Mouse (Mus musculus): ENCODE data around the gene Fabp3.
A peak's percentile ranks its signal among the peaks of the same experiment; 100 is the strongest.

Fabp3 gene

DNA sequence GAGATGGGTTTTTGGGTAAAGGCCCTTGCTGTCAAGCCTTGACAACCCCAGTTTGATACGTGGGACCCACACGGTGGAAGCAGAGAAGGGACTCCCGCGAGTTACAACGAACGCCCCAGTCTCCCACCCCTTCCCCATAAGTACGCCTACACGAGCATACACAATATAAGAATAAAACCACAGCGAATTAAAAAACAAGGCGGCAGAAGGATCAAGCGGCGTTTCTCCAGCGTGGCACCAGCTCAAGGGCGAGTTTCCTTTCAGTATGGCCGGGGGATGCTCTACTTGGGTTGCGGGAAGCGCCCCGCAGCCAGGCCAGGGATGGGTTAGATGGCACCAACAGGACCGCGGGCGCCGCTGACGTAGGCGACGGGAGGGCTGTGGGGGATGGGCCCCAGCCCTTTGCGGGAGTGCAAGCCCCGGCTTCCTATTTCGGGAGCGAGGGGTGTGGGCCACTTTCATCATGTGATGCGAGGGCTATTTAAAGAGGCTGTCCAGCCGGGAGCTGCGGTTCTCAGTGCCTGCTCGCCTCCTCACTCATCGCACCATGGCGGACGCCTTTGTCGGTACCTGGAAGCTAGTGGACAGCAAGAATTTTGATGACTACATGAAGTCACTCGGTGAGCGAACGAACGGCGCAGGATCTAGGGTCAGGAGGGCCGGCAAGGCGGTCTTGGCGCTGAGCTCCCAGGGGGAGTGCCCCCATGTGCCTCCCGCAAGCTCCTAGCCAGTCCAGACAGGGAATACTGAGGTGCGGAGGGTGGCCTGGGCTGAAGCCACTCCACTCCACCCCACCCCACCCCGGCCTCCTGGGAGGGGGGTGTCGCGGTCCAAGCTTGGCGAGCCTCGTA, at the start of gene Fabp3, which contains the start of gene Gm10570:
Gene Fabp3 (plus strand): TSS at position 365 of the 851 bp plus-strand sequence.
Gene Gm10570 (minus strand): TSS at position 444 of the 851 bp plus-strand sequence.
- no peak for DNase-seq (ENCODE audit: low spot score in 2 of 2)

DNA sequence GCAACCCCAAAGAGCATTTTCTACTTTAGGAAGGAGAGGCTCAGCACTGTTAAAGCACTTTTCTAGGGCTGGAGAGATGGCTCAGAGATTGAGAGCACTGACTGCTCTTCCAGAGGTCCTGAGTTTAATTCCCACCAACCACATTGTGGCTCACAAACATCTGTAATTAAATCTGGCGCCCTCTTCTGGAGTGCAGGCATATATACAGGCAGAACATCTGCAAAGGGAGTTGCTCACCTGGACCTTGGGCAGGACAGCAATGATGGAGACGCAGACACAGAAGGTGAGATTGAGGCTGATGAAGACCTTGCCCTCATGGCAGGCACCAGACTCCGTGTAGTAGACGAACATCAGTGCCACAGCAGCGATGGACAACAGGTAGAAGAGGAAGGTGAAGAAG, 48.0 kb upstream of the Fabp3 start:
- no peak for DNase-seq (ENCODE audit: low spot score in 2 of 2)

DNA sequence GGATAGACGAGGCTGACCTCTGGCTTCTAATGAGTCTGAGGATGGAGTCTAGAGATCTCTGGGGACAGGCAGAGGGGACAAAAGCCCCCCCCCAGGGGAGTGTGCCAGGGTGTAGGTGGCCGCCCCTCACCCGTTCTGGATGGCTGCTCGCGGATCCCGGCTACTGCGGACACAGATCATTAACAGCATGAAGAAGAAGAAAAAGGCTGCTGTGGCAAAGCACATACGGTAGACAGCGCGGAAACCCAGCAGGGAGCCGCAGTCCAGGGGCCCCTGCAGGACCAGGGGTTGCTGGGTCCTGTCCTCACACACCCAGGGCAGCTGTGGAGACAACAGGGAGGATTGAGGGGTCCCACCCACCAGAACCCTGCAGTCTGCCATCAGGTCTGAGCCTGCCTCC, 44.3 kb upstream of the Fabp3 start:
- no peak for DNase-seq (ENCODE audit: low spot score in 2 of 2)

DNA sequence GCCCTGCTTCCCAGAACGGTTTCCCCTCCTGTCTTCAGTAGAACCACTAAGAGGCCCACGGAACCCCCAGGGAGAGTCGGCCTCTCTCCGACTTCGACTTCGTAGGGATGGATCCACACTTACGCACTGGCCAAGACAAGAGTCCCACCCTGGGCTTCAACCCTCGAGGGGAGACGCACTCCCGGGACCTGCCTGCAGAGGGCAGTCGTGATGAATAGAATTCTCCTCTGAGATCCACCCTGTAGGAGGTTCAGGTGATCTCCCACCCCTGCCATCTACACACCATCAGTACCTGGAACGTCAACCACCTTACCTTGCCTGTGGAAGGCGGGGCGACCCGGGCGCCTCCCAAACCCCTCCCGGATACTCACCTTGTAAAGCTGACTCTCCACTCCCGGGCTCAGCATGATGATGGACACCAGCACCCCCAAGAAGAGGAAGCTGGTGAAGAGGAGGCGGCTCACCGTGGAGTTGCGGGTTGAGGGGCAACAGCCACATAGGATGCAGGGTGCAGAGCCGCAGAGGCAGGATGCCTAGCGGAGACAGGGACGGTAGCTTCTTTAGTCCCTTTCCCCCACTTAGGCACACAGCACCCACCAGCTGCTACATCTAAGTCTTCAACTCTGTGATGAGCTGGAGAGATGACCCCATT, 43.6 kb upstream of the Fabp3 start:
- DNase-seq (ENCODE audit: low spot score in 2 of 2) = peak in 1 of 2 experiments; percentile 58

DNA sequence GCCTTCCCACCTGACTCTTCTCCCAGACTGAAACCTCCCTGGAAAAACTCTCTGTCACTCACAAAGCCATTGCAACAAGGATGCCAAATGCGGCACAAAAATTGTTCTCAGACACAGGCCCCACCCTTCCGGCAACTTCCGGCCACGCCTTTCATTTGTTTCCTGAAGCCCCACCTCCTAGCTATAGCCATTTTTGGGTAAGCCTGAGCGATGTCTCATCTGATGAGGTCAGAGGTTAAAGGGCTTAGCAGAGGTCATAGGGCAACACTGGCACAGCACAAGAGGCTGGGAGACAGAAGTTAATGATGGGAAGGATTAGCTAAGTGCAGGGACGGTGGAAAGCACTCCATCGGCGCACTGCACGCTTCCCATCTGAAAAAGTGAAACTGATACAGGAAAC, 41.8 kb upstream of the Fabp3 start:
- DNase-seq (ENCODE audit: low spot score in 2 of 2) = no peak

DNA sequence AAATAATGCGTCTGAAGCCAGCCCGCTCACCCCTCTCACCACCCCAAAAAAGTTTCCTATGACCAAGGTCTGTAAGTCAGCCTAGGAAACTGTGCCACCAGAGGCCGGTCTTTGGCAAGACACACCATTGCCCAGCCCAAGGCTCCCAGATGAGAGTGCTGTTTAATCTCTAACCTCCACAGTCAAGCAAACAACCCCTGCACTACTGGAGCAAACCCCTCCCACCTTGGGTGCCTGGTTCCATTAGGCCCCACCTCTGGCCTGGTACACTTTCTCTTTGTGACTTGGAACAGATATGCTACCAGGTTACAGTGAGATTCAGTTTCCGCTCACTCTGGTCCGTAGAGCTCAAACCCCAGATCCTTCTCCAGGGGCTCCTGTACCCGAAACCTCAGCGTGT, 41.3 kb upstream of the Fabp3 start:
- no peak for DNase-seq (ENCODE audit: low spot score in 2 of 2)

DNA sequence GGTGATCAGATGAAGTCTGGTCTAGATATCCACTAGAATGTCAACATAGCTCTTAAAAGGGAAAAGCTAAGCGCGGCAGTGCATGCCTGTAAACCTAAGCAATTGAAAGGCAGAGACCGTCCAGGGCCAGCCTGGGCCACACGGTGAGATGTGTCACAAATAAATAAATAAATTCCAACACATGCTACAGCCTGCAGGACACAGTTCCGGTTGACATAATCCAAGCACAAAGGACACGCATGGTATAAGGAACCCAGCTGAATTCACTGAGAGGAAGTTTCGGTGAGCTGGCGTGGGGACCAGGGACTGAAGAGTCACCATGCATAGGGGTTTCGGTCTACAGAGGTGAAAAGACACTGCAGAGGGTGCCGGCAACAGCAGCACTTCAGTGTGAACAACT, 39.7 kb upstream of the Fabp3 start:
- DNase-seq (ENCODE audit: low spot score in 2 of 2) = no peak

DNA sequence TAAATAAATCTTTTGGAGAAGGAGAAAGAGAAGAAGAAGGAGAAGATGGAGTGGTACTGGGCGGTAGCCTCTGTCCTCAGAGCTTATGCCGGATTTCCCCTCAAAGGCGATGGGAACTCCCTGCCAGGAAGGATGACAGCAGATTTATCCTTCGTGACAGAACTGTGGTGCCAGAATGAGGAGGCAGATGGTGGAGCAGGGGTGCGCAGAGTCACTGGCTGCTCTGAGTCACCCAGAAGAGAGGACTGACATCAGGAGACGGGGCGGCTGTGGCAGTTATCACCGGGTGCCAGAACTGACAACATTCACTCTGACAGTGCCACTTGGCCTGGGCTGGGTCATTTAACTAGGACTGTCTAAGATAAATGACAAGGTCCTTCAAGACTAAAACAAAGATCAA, 38.3 kb upstream of the Fabp3 start:
- DNase-seq (ENCODE audit: low spot score in 2 of 2) = no peak

DNA sequence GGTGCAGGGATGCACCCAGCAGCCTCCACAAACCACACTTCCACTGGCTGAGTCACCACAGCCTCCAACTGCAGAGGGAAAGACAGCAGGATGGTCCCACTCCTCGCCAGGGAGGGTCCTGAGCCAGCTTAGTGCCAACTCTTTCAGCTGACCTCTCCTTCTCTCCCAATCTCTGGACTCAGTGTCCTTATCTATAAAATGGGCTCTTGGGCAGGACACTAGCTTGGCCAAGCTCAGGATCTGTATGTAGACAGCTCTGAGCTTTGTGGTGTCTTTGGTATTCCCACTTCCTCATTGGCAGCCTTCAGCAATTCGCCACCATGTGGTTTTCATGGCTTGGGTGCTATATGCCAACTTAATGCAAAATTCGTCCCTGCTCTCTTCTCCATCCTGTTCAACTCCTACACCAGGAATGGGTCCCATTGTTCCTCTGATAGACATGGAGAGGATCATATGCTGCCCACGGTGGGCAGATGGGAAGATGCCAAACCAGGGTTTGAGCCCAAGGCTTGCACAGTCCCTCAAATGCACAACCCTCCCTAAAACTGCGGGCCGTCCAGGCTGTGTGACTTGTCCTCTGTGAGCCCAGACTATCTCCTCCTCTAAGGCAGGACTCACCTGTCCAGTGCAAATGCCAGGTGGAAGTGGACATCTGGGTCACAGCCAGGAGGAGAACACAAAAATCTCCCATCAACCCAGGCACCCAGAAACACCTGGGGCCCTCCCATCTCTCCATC, 37.6 kb upstream of the Fabp3 start:
- no peak for DNase-seq (ENCODE audit: low spot score in 2 of 2)

DNA sequence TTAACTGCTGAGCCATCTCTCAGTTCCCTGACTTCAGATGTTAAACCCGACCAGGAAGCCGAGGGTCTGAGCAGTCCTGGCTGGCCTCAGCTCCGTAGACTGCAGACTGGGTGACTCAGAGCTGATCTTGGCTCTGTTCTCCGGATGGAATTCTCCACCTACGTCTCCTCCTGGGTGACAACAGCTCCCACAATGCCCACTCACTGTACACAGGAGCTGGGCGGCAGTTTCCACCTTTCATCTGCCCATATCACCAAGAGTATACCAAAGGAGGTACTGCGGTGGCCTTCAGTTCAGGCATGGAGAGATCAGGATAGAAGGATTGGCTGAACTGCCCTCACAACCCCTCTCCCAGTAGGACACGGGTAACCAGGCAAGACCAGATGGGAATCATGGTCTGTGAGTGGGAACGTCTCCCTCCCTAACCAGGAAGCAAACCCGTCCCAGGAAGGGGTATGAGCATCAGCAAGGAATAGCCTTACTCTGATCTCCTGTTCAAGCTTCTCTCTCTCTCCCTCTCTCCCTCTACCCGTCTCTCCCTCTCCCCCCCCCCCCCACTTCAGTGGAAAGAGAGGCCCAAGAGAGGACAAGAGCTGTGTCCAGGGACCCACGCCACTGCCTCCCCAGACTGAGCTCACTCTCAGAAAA, 34.6 kb upstream of the Fabp3 start:
- no peak for DNase-seq (ENCODE audit: low spot score in 2 of 2)

DNA sequence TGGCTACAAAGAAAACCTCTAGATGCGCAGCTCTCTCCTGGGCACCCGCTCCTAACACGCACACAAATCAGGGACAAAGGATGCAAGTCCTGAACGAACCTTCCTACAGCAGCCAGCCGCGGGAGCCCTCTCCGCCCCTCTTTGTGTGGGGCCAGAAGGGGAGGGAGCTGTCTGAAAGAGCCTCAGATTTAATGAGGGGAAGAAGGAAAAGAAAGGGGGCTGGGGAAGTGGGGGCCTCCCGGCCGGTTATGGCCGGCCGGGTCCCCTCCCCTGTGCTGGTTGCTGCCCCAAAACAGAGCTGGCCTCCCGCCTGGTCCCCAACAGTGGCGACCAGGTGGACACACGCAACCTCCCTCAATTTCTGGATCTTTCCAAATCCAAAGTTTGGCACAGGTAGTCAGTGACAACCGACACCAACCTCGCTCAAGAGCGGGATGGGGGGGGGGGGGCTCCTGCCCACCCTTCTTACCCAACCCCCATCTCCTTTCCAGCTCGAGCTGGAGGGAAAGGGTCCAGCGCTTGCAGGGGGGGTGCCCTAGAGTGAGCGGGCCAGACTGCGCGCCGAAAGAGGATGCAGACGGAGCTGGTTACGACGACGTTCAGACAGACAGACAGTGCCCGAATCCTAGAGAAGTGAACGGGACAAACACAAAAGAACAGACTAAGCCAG, 33.9 kb upstream of the Fabp3 start:
- DNase-seq (ENCODE audit: low spot score in 2 of 2) = no peak

DNA sequence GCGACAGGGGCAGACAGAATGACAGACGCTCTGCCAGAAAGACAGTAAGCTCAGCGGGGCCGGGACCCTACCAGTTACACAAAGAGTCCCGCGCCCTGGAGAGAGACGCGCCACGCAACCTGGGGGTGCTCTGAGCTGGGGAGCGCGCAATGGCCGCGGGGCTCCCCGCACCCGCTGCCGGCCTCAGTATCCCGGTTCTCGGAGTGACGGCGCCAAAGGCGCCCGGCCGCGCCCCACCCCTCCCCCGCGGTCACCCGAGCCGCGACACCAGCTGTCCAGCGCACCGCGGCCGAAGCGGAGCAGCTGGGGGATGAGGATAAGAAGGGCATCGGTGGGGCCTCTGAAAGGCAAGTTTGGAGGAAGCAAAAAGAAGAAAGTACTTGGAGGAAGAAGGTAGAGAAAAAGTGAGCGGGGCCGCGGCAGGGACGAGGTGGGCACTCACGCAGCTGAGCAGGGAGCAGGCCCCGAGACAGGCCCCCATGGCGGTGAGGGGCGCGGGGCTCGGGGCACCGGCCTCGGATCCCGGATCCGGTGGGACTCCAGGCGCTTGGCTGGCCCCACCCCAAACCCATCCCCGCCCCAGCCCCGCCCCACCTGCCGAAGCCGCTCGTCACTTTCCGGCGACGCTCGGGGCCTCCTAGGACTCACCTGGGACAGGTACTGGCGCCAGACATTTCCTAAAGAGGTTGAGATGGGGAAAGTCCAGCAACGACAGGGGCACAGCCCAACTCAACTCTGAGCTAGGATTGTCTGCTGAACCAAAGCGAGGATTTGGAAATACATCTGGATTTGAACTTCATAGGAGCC, 33.2 kb upstream of the Fabp3 start:
- no peak for DNase-seq (ENCODE audit: low spot score in 2 of 2)

DNA sequence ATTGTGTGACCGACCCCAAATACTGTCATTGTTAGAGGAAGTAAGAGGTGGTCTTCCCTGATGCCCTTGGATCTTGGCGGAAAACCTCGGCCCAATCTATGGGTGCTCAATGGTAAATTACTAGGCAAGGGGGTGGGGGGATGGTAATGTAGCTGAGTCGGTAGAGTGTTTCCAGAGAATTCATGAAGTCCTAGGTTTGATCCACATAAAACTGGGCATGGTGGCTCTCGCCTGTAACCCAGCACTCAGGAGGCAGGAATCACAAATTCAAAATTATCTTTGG, 32.6 kb upstream of the Fabp3 start:
- no peak for DNase-seq (ENCODE audit: low spot score in 2 of 2)

DNA sequence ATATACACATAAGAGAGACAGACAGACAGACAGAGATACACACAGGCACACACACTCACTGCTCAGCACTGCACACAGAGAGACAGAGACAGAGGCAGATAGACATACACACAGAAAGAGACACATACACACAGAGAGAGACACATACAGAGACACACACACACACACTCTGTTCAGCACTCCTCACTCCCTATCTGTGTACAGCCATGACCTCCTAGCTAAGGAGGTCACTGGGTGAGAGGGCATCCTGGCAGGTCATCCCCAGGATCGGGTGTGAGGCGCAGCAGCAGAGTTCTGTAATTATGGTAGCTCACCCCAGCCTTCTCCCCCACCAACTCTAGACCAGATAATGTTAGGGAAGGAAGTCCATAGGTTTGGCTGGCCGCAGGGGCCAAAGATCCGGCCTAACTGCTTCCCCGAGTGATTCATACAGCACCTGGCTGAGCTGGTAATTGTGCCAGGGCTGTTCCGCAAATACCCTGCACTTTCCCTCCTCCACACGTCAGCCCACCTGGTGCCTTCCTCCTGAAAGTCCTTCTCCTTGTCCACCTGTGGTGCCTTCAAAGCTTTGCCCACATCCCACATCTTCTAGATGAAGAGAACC, 31.7 kb upstream of the Fabp3 start:
- no peak for DNase-seq (ENCODE audit: low spot score in 2 of 2)

DNA sequence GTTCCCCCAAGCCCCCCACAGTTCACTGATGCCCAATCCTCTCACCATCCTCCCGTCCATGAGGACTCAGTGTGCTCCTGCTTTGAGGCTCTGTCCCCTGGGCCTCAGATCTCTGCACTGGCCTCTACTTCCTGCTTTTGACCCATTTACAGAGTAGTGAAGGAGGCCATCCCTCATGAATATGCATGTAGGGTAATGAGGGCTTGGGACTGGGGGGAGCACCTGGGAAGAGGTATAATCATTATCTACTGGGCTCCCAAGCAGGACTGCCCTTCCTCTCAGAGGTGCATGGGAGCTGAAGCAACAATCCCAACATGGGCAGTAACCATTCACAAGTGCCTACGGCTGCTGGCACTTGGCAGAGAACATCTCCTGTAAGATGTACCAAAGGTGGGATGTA, 29.3 kb upstream of the Fabp3 start, which contains the start of gene Serinc2:
Gene Serinc2 (minus strand): TSS at position 101 of the 400 bp plus-strand sequence.
- no peak for DNase-seq (ENCODE audit: low spot score in 2 of 2)

DNA sequence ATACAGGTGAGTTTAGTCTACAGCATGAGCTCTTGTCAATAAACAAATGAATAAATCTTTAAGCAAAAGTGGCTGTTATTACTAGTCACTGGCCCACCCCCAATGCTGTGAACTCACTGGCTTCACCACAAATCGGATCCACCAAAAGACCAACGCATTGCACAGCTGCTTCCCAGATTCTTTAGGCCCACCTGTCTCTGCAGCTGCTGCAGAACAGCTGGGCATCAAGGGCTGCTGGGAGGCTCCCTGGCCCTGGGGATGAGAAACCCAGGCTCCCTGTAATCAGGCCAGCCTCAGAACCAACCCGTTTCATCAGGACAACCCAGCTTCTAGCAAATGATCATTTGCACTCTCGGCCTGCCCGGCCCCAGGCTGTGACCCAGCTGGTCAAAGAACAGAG, 25.5 kb upstream of the Fabp3 start:
- no peak for DNase-seq (ENCODE audit: low spot score in 2 of 2)

DNA sequence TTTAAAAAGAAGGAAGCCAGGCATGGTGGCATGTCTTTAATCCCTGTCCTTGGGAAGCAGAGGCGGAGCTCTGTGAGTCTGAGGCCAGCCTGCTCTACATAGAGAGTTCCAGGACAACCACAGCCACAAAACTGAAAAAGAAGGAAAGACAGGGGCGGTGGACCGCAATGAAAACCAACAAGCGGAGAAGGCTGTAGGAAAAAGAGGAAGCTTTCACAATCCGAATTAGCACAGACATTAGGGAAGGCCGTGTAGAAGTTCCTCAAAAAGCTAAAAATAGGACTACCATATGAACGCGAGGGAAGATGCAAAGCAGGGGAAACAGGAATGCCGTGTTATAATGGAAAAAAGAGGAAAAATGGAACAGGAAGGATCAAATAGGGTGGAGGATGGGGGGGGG, 24.6 kb upstream of the Fabp3 start:
- no peak for DNase-seq (ENCODE audit: low spot score in 2 of 2)

DNA sequence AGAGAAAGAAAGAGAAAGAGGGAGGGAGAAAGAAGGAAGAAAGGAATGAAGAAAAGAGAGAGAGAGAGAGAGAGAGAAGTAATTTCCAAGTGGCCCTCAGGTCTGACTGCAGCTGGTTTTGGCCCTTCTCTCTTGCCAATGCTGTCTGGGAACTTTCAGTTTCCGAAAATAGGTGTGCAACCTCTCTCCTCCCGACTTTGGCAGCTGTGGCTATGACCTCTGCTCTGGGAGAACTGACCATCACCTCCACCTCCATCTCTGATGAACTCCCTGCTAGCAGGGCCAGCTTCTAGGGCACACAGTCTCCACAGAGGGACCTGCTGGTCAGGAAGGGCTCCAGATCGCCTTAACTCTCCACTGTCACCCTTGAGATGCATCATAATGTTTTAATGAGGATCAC, 21.9 kb upstream of the Fabp3 start:
- no peak for DNase-seq (ENCODE audit: low spot score in 2 of 2)

DNA sequence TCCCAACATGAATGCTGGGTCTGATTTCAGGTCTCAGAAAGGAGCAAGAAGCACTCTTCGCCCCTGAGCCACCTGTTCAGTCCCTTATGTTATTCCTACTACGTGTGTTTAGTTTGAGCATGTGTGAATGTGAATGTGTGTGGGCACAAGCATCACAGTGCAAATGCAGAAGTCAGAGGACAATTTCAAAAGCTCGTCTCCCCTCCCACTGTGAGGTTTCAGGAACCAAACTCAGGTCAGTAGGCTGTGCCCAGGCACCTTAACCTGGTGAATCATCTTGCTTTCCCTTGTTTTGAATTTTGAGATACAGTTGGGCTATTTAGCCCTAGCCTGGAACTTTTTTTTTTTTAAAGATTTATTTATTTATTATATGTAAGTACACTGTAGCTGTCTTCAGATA, 18.6 kb upstream of the Fabp3 start:
- no peak for DNase-seq (ENCODE audit: low spot score in 2 of 2)

DNA sequence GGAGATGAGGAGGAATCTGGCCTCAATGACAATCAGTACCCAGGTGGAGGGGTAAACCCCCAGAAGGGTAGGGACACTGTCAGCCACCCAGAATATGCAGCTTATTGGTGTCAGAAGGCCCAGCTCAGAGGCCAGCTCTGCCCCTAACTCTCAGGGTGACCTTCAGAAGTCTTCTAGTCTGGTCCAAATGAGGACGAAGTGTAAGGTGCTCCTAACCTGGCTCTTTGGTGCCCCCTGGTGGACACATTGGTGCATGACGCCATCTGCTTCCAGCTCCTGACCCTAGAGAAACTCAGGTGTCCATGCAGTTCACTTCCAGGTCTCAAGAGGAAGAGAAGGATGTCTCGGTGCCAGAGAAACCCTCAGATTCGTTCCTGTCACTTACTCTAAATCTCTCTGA, 16.1 kb upstream of the Fabp3 start:
- peak; percentile 18 to 68 for DNase-seq (ENCODE audit: low spot score in 2 of 2)
